ENCODE assay signal across 15 mouse cellular contexts in the genomic region with DNA sequence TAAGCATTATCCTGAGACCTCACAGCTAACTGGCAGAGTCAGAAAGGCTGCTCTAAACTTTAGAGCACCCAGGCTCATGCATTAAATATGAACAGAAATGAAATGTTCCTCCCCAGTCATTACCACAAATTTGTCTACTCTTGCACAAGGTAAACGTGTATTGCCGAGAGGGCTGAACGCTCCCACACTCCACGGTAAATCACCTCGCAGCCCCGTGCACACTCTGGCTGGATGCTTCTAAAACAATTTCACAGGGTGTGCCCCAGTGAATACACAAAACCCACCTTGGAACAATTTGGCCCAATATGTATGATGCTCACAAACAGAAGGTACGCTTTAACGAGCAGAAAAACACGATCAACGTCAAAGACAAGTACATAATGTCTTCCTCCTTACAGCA.
DNase-seq lines count a peak whose midpoint lies in the region; ATAC-seq lines count a peak whose summit lies in the region.
"Had no signal": no experiment of that assay in that cellular context is flagged by ENCODE, and none has a peak within 500 bp of the region (broad histone marks: within the 10 kb centered on the region; RNA-seq: fewer than 3 reads in every experiment).

No protein-coding gene starts in this region.

- WGBS in limb, embryonic 12.5 days: 48% methylated on average over 10 of the region's 10 CpGs
- WGBS in limb, embryonic 10.5 days: 69% methylated on average over 10 of the region's 10 CpGs
- 54% methylated on average over 10 of the region's 10 CpGs for WGBS in stomach, embryonic 16.5 days

- H3K4me2 ChIP-seq in limb, embryonic 12.5 days: 0 out of 2 replicates have a peak overlapping the region, but pooled peaks have one; percentile 8
- H3K4me2 ChIP-seq in stomach, embryonic 16.5 days (ENCODE audit: low read depth, low read length): peak overlapping the region; percentile 25; the same call in 1 of the 2 replicates
- H3K4me2 ChIP-seq: forebrain, embryonic 15.5 days; hindbrain, embryonic 15.5 days had no signal

- no peak overlapping the region for H3K27ac ChIP-seq in limb, embryonic 12.5 days
- no peak overlapping the region for H3K27ac ChIP-seq in limb, embryonic 10.5 days
- H3K27ac ChIP-seq in stomach, embryonic 16.5 days (ENCODE audit: low read length): no peak overlapping the region
- H3K27ac ChIP-seq: forebrain, embryonic 15.5 days; heart, embryonic 10.5 days; hindbrain, embryonic 15.5 days had no signal

- peaks cover 66% of the 10 kb centered on the region for H3K4me1 ChIP-seq in limb, embryonic 12.5 days (replicated peaks)
- H3K4me1 ChIP-seq in limb, embryonic 10.5 days: peaks cover 67% of the 10 kb centered on the region
- H3K4me1 ChIP-seq in stomach, embryonic 16.5 days (ENCODE audit: control insufficient read depth, insufficient read depth, low read length): peaks cover 16% of the 10 kb centered on the region

- H3K4me3 ChIP-seq in limb, embryonic 12.5 days (replicated peaks): no peak overlapping the region
- no peak overlapping the region for H3K4me3 ChIP-seq in limb, embryonic 10.5 days
- H3K4me3 ChIP-seq in stomach, embryonic 16.5 days (replicated peaks; ENCODE audit: low read length): no peak overlapping the region
- H3K4me3 ChIP-seq: forebrain, embryonic 15.5 days; heart, embryonic 10.5 days; hindbrain, embryonic 15.5 days had no signal

- no peak overlapping the region for H3K9ac ChIP-seq in limb, embryonic 12.5 days (replicated peaks)
- no peak overlapping the region for H3K9ac ChIP-seq in stomach, embryonic 16.5 days (ENCODE audit: low read length)
- H3K9ac ChIP-seq: forebrain, embryonic 15.5 days; hindbrain, embryonic 15.5 days had no signal

- peak; percentile 38 to 59 for DNase-seq in cerebellum, postnatal 25 days
- DNase-seq in cerebellum, adult 11 months: no peak
- no peak for DNase-seq in limb, embryonic 10.5 days (ENCODE audit: low spot score)
- DNase-seq in kidney, adult 11 months: no peak
- DNase-seq in ovary, postnatal 10 days (ENCODE audit: low spot score): no peak
- DNase-seq: adrenal gland, postnatal 10 days; cerebellum, adult 11-12 months; cerebellum, postnatal 10 days; gastrocnemius, postnatal 36 days; heart, adult 18-20 months had no signal

- H3K9me3 ChIP-seq in limb, embryonic 12.5 days: no peaks in the 10 kb centered on the region
- no peaks in the 10 kb centered on the region for H3K9me3 ChIP-seq in limb, embryonic 10.5 days (replicated peaks)
- no peaks in the 10 kb centered on the region for H3K9me3 ChIP-seq in stomach, embryonic 16.5 days (replicated peaks; ENCODE audit: control insufficient read depth, low read length)
- H3K9me3 ChIP-seq: forebrain, embryonic 15.5 days; heart, embryonic 10.5 days; hindbrain, embryonic 15.5 days had no signal

- ATAC-seq in limb, embryonic 12.5 days (ENCODE audit: insufficient number of reproducible peaks, insufficient read depth, low FRiP score, low TSS enrichment, low read depth): no peak
- no peak for ATAC-seq in stomach, embryonic 16.5 days (ENCODE audit: insufficient read depth, low FRiP score)
- ATAC-seq: forebrain, embryonic 15.5 days had no signal

- no peaks in the 10 kb centered on the region for H3K27me3 ChIP-seq in limb, embryonic 12.5 days
- no peaks in the 10 kb centered on the region for H3K27me3 ChIP-seq in limb, embryonic 10.5 days (ENCODE audit: low read depth, poor library complexity, severe bottlenecking)
- no peaks in the 10 kb centered on the region for H3K27me3 ChIP-seq in stomach, embryonic 16.5 days (ENCODE audit: control insufficient read depth, insufficient read depth, low read length)
- H3K27me3 ChIP-seq: forebrain, embryonic 15.5 days; hindbrain, embryonic 15.5 days had no signal

- peaks cover 12% of the 10 kb centered on the region; the same call in 1 of the 2 replicates for H3K36me3 ChIP-seq in limb, embryonic 12.5 days
- H3K36me3 ChIP-seq in limb, embryonic 10.5 days: peaks cover 16% of the 10 kb centered on the region
- H3K36me3 ChIP-seq in stomach, embryonic 16.5 days (ENCODE audit: control insufficient read depth, insufficient read depth, low read length): no peaks in the 10 kb centered on the region
- H3K36me3 ChIP-seq: forebrain, embryonic 15.5 days; hindbrain, embryonic 15.5 days had no signal

Comparison
In these comparisons a context has a peak if more than half of its experiments do, and no peak if none do; other contexts are left out.
1. DNase-seq: peak in cerebellum, postnatal 25 days (2 of 2); none in cerebellum, adult 11 months (single experiment), limb, embryonic 10.5 days (single experiment), kidney, adult 11 months (single experiment) and ovary, postnatal 10 days (single experiment).